Mouse (Mus musculus) liver, adult 2 months (tissue): ENCODE results near the gene Gm21762.
"Not testable (repeated sequence)": the region's sequence is repeated elsewhere in the genome, so short reads cannot be mapped to it uniquely, and the experiment has no call there.

Source experiments
- CTCF ChIP-seq: fragments of 200-500 bp; IDR thresholded peaks from 2 replicates; pipeline ENCODE4 v1.5.1; 2011; ENCODE audit warnings: low read depth, low read length, control low read depth
- POLR2A ChIP-seq: fragments of 200-500 bp; IDR thresholded peaks from 2 replicates; pipeline ENCODE4 v1.6.1; 2011; ENCODE audit warnings: low read length, control low read depth; ENCODE audit not compliant: insufficient read depth; ENCODE audit errors: extremely low read depth

GRCm38 (mm10) chr13:120262870-120263269, 47.1 kb upstream of the Gm21762 start, which contains the start of gene AF067061:
- TF ChIP-seq CTCF, POLR2A: not testable (repeated sequence)
